Mouse (Mus musculus): Measurements from ENCODE around the gene Pdzk1. TPM values are rescaled to one million over a fixed set of nuclear protein-coding genes. Genes with fewer than 3 reads are reported as not detected.

Pdzk1 gene
- not detected for polyA plus RNA-seq (2017; shearing (Covaris generic))

DNA sequence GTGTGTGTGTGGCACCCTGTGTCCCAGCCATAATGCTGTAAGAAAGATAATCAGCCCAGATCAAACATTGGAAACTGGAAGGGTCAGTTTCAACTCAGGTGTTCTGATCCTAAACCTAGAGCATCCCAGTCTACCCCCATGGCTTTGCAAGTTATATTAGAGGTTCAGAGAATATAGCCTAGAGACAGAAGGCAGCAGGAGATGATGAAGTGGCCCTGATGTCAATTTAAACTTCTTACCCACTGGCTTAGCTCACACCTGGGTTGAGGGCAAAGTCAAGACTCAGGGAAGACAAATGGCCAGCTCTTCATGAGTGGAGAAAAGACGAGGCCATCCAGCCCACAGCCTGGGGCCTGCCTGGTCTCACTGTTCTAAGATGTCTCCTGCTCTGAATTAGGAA lies at the start of gene Pdzk1, which contains the start of gene Cd160:
Gene Pdzk1, plus strand, starts transcription at position 301 of the 400 bp plus-strand sequence.
Gene Cd160, minus strand, starts transcription at position 368 of the 400 bp plus-strand sequence.

DNA sequence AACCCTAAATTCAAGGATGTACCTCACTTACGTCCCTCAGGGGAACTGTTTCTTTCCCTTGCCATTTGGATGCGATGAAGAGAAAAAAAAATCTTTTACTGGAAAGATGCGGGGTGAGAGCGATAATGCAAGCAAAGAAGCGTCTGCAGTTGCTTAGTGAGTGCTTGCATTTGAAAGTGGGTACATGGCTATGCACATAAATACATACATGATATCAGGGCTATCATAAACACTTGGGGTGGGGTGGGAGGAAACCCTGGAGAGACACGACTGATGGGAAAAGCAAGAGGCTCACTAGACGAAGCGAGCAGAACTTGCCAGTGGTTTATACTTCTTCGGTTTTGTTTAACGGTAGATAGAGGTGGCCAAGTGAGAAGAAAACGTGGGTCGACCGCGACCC lies 75.3 kb downstream of the Pdzk1 start, which contains the start of gene Gja5:
Gene Gja5, plus strand, starts transcription at position 301 of the 400 bp plus-strand sequence.

DNA sequence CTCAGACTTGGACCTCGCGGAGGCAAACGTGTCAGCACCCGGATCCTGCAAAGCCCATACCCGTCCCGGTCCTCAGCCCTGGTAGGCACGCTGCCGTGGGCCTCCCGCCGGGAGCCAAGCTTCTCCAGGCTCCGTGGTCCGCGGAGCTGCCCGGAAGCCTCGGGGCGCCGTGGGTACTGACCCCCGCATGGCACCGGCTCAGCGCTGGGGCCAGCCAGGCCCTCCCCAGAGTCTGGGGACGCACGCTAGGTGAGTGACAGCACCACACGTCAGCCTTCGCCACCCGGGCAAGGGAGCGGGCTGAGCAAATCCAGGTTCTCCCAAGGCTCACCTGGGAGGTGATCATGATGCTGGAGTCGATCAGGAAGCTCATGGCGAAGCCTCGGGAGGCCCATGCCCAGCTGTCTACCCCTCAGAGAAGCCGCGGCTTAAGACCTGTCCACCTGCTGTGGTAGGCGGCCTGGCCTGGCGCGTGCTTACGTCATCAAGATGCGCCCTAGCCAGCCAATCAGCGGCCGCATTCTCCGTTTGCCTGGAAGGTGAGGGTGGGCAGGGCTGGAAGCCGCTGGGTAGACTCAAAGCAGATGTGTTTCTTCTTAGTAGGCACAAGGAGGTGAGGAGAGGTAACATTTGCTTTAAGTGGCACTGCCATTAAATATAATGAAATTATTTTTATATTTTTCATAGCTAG lies 75.9 kb downstream of the Pdzk1 start, which contains the start of gene Gpr89:
Gene Gpr89, minus strand, starts transcription at position 496 of the 691 bp plus-strand sequence.

Other genes starting within 250 kb of the Pdzk1 start
- 37.8 TPM for gene Polr3gl, start 235.1 kb upstream of the Pdzk1 start, polyA plus RNA-seq (2017; shearing (Covaris generic))
- gene Ankrd34a, start 232.6 kb upstream of the Pdzk1 start, polyA plus RNA-seq (2017; shearing (Covaris generic)) = not detected
- gene Lix1l, start 228.1 kb upstream of the Pdzk1 start, polyA plus RNA-seq (2017; shearing (Covaris generic)) = 0.74 TPM
- 331 TPM for gene Rbm8a, start 199.4 kb upstream of the Pdzk1 start, polyA plus RNA-seq (2017; shearing (Covaris generic))
- gene Pex11b, start 193.9 kb upstream of the Pdzk1 start, polyA plus RNA-seq (2017; shearing (Covaris generic)) = 92.9 TPM
- 0.12 TPM for gene Gm42957, start 193.8 kb upstream of the Pdzk1 start, polyA plus RNA-seq (2017; shearing (Covaris generic))
- 0.19 TPM for gene Itga10, start 183.7 kb upstream of the Pdzk1 start, polyA plus RNA-seq (2017; shearing (Covaris generic))
- gene Ankrd35, start 159.2 kb upstream of the Pdzk1 start, polyA plus RNA-seq (2017; shearing (Covaris generic)) = 0.19 TPM
- gene Pias3, start 132.9 kb upstream of the Pdzk1 start, polyA plus RNA-seq (2017; shearing (Covaris generic)) = 24.3 TPM
- gene Nudt17, start 120.7 kb upstream of the Pdzk1 start, polyA plus RNA-seq (2017; shearing (Covaris generic)) = 1.2 TPM
- gene Polr3c, start 101.7 kb upstream of the Pdzk1 start, polyA plus RNA-seq (2017; shearing (Covaris generic)) = 83.3 TPM
- gene Rnf115, start 101.6 kb upstream of the Pdzk1 start, polyA plus RNA-seq (2017; shearing (Covaris generic)) = 26.3 TPM
- gene Cd160, start 67 bp downstream of the Pdzk1 start, polyA plus RNA-seq (2017; shearing (Covaris generic)) = 40.3 TPM
- gene Gja5, start 75.4 kb downstream of the Pdzk1 start, polyA plus RNA-seq (2017; shearing (Covaris generic)) = 0.20 TPM
- gene Gpr89, start 76.1 kb downstream of the Pdzk1 start, polyA plus RNA-seq (2017; shearing (Covaris generic)) = 35.6 TPM
- 0.04 TPM for gene Gja8, start 96.7 kb downstream of the Pdzk1 start, polyA plus RNA-seq (2017; shearing (Covaris generic))

All from CD4-positive, CD25-positive, alpha-beta regulatory T cell, adult 9 weeks (primary cell).